Mouse (Mus musculus): ENCODE results near the gene Abcb4.
"Not testable (repeated sequence)": the region's sequence is repeated elsewhere in the genome, so short reads cannot be mapped to it uniquely, and the experiment has no call there.

Abcb4 gene

GRCm38 (mm10) chr5:8911567-8912198 lies 18.2 kb downstream of the Abcb4 start:
- DNase-seq (ENCODE audit: low spot score in 2 of 2): no peak

- no peak for DNase-seq (ENCODE audit: low spot score in 2 of 2)
These were observed 22.9 kb downstream of the Abcb4 start for GRCm38 (mm10) chr5:8916400-8916799.

GRCm38 (mm10) chr5:8917069-8917468 lies 23.6 kb downstream of the Abcb4 start:
- no peak for DNase-seq (ENCODE audit: low spot score in 2 of 2)

- no peak for DNase-seq (ENCODE audit: low spot score in 2 of 2)
These were observed 34.9 kb downstream of the Abcb4 start for GRCm38 (mm10) chr5:8928440-8928839.

- no peak for DNase-seq (ENCODE audit: low spot score in 2 of 2)
These were observed 44.4 kb downstream of the Abcb4 start for GRCm38 (mm10) chr5:8937965-8938364.

GRCm38 (mm10) chr5:8941266-8941665 lies 47.7 kb downstream of the Abcb4 start:
- not testable (repeated sequence) for DNase-seq (ENCODE audit: low spot score in 2 of 2)

- no peak for DNase-seq (ENCODE audit: low spot score in 2 of 2)
These were observed 50.3 kb downstream of the Abcb4 start for GRCm38 (mm10) chr5:8943836-8944235.

GRCm38 (mm10) chr5:8947423-8948110 lies 54.0 kb downstream of the Abcb4 start:
- no peak for DNase-seq (ENCODE audit: low spot score in 2 of 2)

- DNase-seq (ENCODE audit: low spot score in 2 of 2): no peak
These were observed 60.1 kb downstream of the Abcb4 start for GRCm38 (mm10) chr5:8953660-8954059.

GRCm38 (mm10) chr5:8955544-8955943 lies 62.0 kb downstream of the Abcb4 start:
- no peak for DNase-seq (ENCODE audit: low spot score in 2 of 2)

GRCm38 (mm10) chr5:8960534-8960933 lies 67.0 kb downstream of the Abcb4 start:
- no peak for DNase-seq (ENCODE audit: low spot score in 2 of 2)

- DNase-seq (ENCODE audit: low spot score in 2 of 2): no peak
These were observed 71.0 kb downstream of the Abcb4 start for GRCm38 (mm10) chr5:8964487-8964886.

- DNase-seq (ENCODE audit: low spot score in 2 of 2): no peak
These were observed 77.2 kb downstream of the Abcb4 start for GRCm38 (mm10) chr5:8970694-8971093.

- no peak for DNase-seq (ENCODE audit: low spot score in 2 of 2)
These were observed 78.8 kb downstream of the Abcb4 start for GRCm38 (mm10) chr5:8972355-8972754.

- no peak for DNase-seq (ENCODE audit: low spot score in 2 of 2)
These were observed 81.2 kb downstream of the Abcb4 start for GRCm38 (mm10) chr5:8974721-8975120.

GRCm38 (mm10) chr5:8985470-8985869 lies 92.0 kb downstream of the Abcb4 start:
- DNase-seq (ENCODE audit: low spot score in 2 of 2): no peak

GRCm38 (mm10) chr5:8987925-8988324 lies 94.4 kb downstream of the Abcb4 start:
- DNase-seq (ENCODE audit: low spot score in 2 of 2): no peak

GRCm38 (mm10) chr5:8990526-8990925 lies 97.0 kb downstream of the Abcb4 start:
- no peak for DNase-seq (ENCODE audit: low spot score in 2 of 2)

- DNase-seq (ENCODE audit: low spot score in 2 of 2): no peak
These were observed 98.1 kb downstream of the Abcb4 start for GRCm38 (mm10) chr5:8991626-8992025.

GRCm38 (mm10) chr5:8995966-8996685 lies 102.6 kb downstream of the Abcb4 start:
- DNase-seq (ENCODE audit: low spot score in 2 of 2): no peak

GRCm38 (mm10) chr5:8996686-8997512 lies 103.4 kb downstream of the Abcb4 start, which contains the start of gene Crot:
Crot (minus strand) TSS chr5:8997324.
- DNase-seq (ENCODE audit: low spot score in 2 of 2): peak; percentile 84 to 89

GRCm38 (mm10) chr5:8997513-8997895 lies 104.0 kb downstream of the Abcb4 start:
- DNase-seq (ENCODE audit: low spot score in 2 of 2): no peak

Data from frontal cortex, postnatal 14 days (tissue).